Mouse (Mus musculus) lung, adult 2 months (tissue): ENCODE measurements at regions not wholly inside any gene's neighbourhood (a gene's known extent, or its start where the extent isn't known, plus 50 kb on each side); places are given as distances from the start of the nearest gene placed in this dataset.

Experiments used
- CTCF ChIP-seq: fragments of 200-500 bp; IDR thresholded peaks from 2 replicates; pipeline ENCODE4 v1.5.1; 2011; ENCODE audit warnings: mild to moderate bottlenecking, low read length, control low read depth; ENCODE audit not compliant: insufficient read depth
- POLR2A ChIP-seq: fragments of 200-500 bp; IDR thresholded peaks from 2 replicates; pipeline ENCODE4 v1.6.1; 2011; ENCODE audit warnings: low read depth, mild to moderate bottlenecking, control low read depth, low read length, borderline replicate concordance; ENCODE audit errors: extremely low read depth

- TF ChIP-seq POLR2A, result no peak
- no peak for TF ChIP-seq CTCF
Measured at GRCm38 (mm10) chr14:105542486-105543145, 284.2 kb downstream of the Ndfip2 start.
